Mouse (Mus musculus) layer of hippocampus, adult 11-12 months (tissue): ENCODE measurements around the gene Gm4498.
"Not testable (repeated sequence)": the region's sequence is repeated elsewhere in the genome, so short reads cannot be mapped to it uniquely, and the experiment has no call there.

ENCODE experiments used
- DNase-seq: peaks from one replicate; pipeline ENCODE4 v3.0.0; 2022; ENCODE audit warnings: low spot score

Gm4498 gene

DNA sequence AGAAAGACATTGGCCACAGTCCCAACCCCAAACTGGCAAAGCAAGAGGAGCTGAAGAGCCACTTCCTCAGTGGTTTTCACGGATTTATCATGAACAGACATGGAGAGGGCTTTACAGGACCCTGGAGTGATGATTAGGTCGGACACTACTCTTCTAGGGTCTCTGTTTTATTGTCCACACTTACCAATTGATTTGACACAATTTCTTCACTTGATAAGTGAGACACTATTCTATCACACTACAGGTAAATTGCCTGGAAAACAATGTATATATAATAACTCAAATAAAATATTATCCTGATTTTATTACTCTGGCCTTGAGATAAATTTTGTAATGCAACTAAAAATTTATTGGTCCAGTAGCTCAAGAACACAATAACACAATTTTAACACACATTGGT is at the start of gene Gm4498:
Gene Gm4498, minus strand, starts transcription at position 101 of the 400 bp plus-strand sequence.
- DNase-seq = not testable (repeated sequence)

DNA sequence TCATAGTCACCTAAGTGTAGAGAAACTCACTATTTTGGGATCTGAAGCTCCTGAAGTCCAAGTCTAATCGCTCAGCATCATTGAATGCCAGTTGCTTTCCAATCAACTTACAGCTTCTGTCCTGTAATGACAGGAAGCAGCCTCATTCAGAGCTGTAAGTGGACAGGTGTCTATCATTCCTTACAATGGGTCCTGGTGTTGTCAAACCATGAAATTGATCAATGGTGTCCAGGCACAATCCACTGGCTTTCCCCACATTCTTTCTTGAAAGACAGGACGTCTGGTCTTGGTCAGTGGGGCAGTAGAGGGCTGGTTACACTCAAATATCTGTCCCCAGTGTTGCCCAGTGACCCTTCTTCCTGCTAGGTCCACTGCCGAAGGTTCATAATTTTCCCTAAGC is 29.1 kb upstream of the Gm4498 start, which contains the start of gene Gm5890:
Gene Gm5890, minus strand, starts transcription at position 101 of the 400 bp plus-strand sequence.
- DNase-seq = not testable (repeated sequence)

DNA sequence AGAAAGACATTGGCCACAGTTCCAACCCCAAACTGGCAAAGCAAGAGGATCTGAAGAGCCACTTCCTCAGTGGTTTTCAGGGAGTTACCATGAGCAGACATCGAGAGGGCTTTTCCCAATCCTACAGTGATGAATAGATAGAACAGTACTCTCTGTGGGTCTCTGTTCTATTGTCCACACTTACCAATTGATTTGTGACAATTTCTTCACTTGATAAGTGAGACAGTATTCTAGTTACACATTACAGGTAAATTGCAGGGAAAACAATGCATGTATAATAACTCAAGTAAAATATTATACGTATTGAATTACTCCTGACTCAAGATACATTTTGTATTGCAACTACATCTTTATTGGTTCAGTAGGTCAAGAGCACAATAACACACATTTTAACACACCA is 28.1 kb downstream of the Gm4498 start, which contains the start of gene Gm6164:
Gene Gm6164, minus strand, starts transcription at position 101 of the 400 bp plus-strand sequence.
- not testable (repeated sequence) for DNase-seq

DNA sequence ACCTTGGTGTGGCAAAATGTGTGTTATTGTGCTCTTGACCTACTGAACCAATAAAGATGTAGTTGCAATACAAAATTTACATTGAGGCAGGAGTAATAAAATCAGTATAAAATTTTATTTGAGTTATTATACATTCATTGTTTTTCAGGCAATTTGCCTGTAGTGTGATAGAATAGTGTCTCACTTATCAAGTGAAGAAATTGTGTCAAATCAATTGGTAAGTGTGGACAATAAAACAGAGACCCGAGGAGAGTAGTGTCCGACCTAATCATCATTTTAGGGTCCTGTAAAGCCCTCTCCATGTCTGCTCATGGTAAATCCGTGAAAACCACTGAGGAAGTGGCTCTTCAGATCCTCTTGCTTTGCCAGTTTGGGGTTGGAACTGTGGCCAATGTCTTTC is 40.2 kb downstream of the Gm4498 start, which contains the start of gene Vmn1r95:
Gene Vmn1r95, plus strand, starts transcription at position 301 of the 400 bp plus-strand sequence.
- DNase-seq = not testable (repeated sequence)
